Mouse (Mus musculus): ENCODE measurements around the gene Gtf2h4.

Gene Gtf2h4

DNA sequence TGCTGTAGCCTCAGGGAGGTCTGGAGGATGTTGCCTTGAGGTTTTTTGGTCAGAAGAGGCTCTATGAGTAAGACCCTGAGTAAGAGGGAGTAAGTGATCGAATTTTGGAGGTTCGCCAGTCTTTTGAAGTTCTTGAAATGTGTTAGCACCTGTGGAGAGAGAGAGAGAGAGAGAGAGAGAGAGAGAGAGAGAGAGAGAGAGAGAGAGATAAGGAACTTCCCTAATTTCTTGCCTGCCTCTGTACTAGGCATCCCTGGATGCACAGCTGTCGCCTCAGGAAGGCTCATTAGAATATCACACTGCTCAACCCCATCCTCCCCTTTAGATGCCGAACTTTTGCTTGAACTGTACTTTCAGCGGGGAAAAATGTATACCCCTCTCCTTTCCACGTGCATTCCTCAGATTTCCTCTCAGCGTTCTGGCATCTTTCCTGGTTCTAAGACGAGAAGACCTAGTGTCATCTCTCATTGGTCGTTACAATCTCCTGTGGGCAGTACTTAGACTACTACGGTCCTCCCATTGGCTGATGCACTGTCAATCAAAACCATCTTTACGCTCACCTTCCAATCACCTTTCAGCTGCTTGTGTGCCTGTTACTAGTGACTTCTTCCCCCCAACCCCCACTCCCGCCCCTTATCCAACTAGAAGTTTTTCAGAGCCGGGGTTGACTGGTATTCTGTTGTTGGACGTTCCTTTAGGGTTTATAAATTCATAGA lies 34.9 kb downstream of the Gtf2h4 start:
- no peak for DNase-seq (ENCODE audit: low read depth, low spot score)

DNA sequence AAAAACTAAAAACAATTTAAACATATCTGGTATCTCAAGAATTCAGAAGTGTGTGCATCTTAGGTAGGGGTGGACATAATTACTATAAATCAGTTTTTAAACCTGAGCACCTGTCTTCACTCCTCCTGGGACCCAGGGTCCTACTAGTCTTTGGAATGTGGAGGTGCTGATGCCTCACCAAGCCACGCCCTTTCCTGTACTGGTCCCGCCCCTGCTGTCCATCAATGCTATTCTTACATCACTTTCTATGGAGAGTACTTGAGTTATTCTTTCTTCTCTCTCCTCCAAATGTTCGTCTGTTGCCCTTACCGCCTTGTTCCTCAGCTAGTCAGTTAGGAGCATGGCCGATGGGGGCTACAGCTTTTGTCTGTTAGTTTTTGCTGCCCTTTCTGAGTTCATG lies 37.2 kb downstream of the Gtf2h4 start:
- no peak for DNase-seq (ENCODE audit: low read depth, low spot score)

DNA sequence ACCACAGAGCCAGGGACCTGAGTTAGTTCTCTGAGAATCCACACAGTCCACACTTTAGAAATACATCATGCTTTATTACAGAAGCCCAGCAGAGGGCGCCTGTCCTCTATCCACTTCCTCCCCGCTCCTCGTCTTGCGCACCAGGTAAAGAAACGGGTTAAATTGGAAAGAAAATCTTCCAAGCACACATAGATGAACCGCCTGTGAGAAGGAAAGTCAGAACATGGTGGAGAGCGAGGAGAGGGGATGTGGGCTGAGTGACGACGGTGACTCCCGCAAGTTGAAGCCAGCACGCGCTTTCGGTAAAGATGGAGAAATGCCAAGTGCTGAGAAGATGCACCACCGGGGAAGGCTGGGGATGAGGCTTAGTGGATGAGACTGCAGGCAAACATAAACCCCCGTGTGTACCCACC lies 37.8 kb downstream of the Gtf2h4 start:
- peak; percentile 46 for DNase-seq (ENCODE audit: low read depth, low spot score)

DNA sequence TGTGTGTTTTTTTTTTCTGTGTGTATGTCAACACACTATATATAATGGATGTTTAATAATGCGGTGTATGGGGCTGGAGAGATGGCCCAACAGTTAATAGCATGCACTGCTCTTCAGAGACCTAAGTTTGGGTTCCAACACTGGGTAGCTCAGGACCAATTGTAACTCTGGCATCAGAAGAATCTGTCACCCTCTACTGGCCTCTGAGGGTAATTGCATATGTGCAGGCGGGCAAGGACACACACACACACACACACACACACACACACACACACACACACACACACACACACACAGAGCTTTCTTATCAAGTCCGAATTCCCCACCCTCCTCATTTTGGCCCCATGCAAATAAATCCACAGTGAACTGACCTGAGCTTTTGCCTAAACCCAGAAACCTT lies 38.3 kb downstream of the Gtf2h4 start:
- no peak for DNase-seq (ENCODE audit: low read depth, low spot score)

DNA sequence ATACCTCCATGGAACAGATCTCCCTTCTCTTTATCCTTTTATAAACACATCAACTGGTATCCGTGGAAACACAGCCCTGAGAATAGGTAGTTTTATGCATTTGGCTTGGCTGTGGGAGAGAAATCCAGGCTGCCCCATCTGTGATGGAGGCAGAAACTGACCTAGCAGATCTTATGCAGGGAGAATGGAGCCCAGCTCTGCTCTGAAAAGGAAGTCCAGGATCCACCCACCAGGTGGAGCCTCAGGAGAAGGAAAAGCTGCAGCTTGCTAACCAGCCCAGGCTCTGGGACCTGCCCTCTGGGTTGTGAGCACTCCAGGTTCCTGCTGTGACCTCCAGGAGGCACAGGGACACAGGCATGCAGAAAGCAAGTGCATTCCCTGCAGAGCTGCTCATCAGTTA lies 39.5 kb downstream of the Gtf2h4 start:
- no peak for DNase-seq (ENCODE audit: low read depth, low spot score)

DNA sequence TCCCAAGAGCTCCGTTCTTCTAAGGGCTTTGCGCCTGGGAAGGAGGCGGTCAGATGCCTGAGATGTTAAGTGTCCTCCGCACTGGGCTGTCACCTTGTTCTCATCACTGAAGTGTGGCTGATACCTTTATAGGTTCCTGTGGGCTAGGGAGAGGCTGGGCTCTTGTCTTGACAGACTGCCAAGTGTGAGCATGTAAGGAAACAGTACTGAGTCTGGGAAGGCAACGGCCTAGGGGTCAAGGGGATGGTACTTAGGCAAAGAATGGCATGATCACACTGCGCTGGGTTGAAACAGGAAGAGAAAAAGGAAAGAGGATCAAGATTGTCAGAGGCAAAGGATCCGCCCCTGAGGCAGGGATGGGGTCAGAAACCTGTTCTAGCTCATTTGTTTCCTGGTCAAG lies 47.0 kb downstream of the Gtf2h4 start, which contains the start of gene Gm9573:
Gm9573 (minus strand) TSS at position 101 of the 400 bp plus-strand sequence.
- DNase-seq (ENCODE audit: low read depth, low spot score) = no peak

All from retina, adult 2 months (tissue).